Mouse (Mus musculus) brain, adult 2 months (tissue): ENCODE measurements around the gene Pkn1.

Experiments
- DNase-seq: peaks from one replicate; pipeline ENCODE4 v3.0.0; 2011; ENCODE audit warnings: low read depth, low spot score

Pkn1 gene

DNA sequence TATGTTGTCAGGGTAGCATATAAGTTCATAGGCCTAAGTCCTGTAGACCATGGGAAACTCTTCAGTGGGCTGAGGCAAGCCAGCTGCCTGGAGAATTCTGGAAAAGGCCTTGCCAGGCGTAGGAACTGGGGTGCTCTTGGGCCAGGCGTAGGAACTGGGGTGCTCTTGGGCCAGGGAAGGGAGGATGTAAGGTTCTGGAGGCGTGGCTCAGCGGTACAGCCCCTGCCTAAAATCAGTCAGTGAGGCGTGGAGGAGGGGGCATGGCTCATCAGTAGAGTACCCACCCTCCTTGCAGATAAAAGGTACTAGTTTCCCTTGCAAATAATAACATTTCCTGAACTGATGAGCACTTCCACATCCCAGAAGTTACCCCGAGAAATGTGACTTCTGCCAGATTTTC lies 44.3 kb downstream of the Pkn1 start:
- no peak for DNase-seq

DNA sequence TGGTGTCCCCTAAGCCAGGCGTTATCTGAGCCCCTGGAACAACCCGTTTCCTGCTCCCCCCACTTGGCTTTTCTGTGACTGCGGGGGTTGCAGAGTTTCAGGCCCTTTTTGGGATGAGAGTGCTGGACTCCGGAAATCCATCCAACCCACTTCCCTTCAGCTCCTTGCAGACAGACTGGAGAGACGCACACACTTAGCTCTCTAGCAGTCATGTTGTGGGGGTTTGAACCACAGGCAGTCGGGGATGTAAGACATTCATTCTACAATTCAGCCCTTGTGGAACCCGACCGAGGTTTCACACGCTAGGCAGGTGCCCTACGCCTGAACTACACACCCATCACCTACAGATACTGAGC lies 45.3 kb downstream of the Pkn1 start:
- DNase-seq, result peak; percentile 57

DNA sequence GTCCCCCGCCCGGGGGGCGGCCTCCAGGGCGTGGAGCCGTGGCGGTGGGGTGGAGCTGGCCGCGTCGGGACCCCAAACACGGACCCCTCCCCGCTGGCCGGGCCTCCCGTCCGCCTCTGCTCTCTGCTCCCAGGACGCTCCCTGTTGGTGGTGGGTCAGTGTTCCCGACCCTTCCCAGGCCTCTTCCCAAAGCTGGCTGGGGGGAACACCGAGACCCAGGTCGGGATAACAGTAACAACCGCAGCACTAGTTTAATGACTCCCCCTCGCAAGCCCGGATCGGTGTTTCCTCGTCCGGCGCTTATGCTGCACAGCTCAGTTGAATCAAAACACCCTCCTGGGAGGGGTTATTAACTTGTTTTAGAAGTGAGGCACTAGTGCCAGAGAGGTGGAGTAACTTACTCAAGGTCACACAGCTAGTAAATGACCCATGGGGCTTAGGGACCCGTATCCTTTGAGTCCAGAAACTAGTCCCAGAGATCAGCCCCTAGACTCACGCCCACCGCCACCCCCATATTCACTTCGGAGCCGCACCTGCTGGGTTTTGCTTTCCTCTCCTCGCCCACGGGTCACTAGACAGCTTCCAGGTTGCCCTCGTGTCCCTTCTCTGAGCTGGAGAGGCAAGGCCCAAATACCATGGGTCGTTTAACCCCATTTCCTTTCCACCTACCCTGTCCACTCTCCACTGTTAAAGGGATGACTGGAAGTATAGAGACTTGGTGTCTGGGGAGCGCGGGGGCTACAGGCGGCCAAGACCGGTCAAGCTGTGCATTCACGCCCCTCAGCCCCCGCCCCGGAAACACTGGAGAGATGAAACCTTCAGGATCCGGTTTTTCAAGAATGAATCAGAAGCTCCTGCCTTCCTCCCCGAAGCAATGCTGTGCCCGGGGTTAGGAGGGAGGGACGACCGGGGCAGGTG lies 46.0 kb downstream of the Pkn1 start:
- no peak for DNase-seq

DNA sequence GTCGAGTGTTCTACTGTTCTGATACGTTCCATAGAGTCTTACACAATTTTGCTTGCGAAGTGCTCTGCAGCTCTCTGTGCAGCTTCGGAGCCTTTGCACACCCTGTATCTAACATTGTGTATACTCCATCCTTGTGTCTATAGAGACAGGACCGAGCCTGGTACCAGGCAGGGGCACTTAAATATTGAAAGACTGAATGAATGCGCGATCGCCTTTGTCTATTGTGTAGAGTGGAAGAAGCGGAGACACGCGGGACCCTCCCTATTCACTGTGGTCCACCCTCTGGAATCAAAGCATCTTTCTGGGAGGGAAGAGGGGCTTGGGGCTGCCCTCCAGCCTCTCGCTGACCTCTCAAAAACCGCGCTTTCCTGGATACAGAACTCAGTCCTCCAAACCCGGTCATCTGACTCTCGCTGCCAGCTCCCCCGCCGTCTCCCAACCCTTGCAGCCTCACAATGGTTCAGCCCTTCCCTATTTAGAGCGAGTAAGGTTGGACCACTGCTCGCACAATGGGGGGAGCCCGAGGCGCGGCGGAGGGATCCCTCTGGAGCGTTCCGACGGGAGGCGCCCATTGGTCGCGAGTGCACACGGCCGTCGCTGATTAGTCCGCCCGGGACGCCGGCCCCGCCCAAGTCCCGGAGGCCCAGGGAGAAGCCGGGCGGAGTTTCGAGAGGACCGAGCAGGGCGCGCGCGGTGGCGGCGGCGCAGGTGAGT lies 46.8 kb downstream of the Pkn1 start, which contains the start of gene Gipc1:
Gipc1 (plus strand) TSS at position 648 of the 714 bp plus-strand sequence.
- DNase-seq, result peak; percentile 100

DNA sequence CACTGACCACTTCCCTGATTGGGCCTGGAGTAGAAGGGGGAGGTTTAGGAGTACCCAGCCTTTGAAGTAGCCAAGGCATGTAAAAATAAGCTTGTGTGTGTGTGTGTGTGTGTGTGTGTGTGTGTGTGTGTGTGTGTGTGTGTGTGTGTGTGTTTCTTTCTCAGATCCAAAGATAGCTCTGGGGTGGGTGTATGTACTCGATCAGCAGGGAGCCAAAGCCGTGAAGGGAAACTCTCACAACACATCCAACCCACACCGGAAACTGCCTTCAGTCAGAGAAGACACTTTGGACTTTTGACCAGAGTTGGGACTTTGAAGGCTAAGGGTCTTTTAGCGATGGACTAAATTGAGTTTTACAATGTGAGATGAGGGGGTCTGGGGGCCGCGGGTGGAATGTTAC lies 49.3 kb downstream of the Pkn1 start:
- DNase-seq, result peak; percentile 55

DNA sequence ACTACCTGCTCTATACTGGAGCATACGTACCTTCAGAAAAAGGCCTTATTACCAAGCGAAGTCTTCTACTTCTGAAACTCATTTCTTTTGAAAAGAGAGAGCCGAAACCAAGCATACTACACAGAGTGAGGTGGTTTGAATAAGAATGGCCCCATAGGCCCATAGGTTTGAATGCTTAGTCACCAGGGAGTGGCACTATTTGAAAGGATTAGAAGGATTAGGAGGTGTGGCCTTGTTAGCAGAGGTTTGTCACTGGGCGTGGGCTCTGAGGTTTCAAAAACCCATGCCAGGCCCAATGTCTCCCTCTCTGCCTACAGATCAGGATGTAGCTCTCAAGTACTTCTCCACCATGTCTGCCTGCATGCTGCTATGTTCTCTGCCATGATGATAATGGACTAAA lies 50.9 kb downstream of the Pkn1 start:
- DNase-seq, result no peak

DNA sequence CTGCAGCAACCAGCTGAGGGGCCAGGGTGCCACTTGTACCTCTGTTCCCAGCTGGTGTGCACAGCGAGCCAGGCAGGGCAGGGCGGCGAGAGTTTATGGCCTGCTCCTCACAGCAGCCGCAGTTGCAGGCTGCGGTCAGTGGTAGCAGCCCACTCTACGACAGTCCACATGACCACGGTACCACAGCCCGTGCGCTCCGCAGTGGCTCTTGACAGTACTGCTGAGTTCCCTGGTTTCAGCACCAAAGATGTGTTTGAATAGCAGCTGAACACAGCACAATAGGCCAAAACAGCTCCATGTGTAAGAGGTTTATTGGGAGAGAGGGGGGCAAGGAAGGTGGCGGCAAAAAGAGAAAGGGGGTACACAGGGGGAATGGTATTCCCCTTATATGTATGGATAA lies 51.5 kb downstream of the Pkn1 start:
- no peak for DNase-seq

DNA sequence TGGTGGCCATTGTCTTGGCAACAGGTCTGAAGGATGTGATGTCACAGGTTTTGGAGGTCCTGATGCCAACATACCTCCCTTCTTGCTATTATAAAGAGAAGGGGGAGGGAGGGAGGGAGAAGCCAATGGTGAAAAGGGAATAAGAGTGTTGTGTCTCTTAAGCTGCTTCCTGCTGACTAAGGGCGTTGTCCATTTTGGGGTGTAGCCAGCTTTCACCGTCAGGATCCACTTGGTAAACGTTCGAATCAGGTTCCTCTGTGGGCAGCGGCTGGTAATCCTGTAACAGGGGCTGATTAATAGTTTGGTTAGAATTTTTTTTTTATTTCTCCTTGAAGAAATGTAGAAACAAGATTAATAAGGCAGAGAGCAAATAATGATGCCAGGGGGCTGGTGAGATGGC lies 59.3 kb downstream of the Pkn1 start:
- DNase-seq, result no peak

DNA sequence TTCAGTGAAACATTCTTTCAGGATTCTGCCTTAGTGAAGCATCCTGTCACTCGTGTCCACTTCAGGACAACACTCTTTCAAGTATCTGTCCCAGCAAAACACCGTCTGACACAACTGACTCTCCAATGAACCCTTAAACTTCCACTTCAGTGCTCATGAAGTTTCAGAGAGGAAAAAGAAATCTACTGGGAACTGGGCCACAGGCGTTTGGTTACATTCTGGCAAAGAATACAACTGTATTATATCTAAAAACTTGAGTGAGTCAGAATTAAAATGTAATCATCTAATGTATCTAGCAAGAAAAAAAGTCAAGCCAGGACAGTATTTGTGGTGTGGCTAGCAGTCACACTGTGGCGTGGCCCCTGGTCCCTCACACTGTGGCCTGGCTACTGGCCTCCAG lies 60.1 kb downstream of the Pkn1 start:
- DNase-seq, result no peak

DNA sequence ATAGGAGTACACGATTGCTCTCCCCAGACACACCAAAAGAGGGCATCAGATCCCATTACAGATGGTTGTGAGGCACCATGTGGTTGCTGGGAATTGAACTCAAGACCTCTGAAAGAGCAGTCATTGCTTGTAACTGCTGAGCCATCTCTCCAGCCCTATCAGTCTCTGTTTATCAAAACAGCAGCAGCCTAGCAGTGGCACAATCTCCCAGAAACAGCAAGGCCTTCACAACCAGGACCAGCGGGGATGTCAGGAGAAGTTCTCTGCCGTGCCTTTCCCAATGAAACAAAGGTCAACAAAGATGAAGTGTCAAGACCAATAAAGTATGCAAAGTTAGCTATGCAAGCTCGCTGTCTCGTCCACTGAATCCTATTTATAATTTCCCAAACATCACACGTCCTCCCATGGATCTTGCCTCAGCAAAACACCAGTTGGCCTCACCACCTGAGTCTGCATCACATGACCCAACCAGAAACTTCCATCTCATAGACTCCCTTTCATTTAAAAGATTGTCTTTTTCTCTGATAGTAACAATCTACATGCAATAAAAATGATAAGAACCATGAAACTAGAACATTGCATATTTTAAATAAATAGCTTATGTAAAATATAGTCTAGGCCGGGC lies 66.8 kb downstream of the Pkn1 start:
- no peak for DNase-seq

DNA sequence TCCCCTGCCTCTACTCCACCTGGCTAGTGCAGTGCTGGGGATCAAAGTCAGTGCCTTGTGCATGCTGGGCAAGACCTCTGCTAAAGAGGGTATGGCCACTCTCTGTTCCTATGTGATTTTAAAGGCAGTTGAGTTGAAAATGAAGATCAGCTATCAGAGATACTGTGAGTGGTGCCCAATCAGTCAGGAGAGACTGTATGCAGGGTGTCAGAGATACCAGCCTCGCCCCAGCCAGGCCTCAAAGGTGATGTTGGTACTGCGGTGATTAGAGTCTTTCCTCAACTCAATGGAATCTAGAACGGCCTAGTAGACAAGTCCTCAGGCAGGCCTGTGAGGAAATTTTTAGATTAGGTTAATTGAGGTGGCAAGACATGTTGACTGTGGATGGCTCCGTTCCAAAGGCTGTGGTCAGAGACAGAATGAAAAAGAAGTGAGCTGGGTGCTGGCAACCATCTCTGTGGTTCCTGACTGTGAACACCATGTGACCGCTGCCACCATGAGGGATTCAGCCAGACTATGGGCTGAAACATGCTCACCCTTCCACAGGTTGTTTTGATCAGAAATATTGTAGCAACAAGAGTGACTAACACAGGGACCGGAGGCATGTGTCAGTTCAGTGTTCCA lies 73.2 kb downstream of the Pkn1 start:
- DNase-seq, result no peak

DNA sequence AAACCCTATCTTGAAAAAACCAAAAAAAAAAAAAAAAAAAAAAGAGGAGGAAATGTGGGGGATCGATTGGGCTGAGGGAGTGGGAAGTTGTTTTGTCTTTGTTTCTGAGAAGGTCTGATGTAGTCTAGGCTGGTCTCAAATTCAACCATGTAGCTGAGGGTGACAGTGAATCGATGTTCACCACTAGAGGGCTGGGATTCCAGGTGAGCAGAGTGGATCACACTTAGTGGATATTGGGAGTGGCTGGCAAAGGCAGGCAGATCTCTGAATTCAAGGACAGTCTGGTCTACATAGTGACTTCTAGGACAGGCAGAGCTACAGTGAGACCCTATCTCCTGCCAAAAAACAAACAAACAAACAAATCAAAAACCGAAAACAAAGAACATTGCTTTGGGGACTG lies 74.2 kb downstream of the Pkn1 start:
- peak; percentile 69 for DNase-seq

DNA sequence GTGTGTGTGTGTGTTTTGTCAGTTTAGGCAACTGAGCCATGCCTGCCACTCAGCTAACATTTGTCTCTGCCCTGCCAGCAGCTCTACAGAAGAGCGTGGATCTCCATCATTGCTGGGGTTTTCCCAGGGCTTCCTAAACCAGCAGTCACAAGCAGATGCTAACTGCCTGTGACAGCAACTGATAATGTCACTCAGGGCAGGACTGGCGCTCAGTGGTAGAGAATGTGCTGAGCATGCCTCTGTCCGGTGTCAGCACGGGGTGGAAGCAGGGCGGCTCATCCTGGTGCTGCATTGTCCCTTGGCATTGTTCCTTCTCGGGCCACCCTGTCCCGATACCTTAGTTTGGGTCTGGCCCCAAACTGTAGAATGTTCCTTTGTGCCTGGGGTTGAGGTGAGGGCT lies 75.4 kb downstream of the Pkn1 start:
- DNase-seq, result no peak

DNA sequence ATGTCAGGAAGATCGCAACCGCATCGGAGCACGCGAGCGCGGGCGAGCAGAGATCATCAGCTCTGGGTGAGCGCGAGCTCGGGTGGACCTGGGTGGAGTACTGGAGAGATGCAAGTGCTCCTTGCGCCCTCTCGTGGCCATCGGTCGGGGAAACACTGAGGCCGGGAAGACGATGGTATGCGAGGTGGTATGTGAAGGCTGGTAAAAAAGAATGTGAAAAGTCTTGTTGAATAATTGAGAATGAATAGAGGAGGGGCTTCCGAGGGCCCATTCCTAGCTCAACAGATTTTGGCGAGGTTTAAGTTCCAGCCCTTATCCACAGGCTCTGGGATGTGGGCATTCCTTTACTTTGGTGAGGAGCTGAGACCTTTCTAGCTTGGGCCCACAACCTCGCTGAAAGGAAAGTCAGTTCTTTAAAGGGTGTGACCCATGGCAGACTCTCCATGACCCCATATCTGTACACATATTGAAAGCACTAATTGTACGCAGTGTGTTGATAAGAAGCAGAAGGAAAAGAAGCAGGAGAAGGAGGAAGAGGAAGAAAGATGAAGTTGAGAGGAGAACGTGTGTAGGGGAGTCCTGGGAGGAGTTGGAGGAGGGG lies 76.5 kb downstream of the Pkn1 start:
- DNase-seq, result peak; percentile 97

DNA sequence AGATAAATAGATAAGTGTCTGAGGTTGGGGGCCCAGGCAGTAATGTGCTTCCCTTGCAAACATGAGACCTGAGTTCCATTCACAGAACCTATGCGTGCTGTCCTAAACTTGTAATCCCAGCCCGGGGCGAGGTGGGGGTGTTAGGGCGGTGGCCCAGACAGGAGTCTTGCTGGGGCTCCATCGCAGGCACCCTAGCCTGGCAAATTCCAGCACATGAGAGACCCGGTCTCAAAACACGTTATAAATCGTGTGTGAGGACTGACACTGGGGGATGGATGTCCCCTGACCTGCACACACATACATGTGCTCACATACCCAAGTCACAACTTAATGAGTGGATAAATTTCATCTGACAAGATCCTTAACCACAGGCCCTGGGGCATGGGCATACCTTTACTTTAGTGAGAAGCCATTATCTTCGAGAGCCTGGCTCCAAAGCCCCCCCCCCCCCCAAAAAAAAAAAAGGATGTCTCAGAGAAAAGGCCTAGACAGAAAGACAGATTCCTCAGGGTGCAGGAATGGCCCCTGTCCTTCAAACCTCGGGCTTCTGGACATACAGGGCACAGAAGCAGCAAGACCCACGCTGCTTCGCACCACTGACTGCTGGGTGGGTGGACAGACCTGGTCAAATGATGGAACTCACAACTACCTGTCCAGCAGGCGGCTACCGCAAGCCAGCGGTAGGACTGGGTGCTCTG lies 77.1 kb downstream of the Pkn1 start:
- no peak for DNase-seq

DNA sequence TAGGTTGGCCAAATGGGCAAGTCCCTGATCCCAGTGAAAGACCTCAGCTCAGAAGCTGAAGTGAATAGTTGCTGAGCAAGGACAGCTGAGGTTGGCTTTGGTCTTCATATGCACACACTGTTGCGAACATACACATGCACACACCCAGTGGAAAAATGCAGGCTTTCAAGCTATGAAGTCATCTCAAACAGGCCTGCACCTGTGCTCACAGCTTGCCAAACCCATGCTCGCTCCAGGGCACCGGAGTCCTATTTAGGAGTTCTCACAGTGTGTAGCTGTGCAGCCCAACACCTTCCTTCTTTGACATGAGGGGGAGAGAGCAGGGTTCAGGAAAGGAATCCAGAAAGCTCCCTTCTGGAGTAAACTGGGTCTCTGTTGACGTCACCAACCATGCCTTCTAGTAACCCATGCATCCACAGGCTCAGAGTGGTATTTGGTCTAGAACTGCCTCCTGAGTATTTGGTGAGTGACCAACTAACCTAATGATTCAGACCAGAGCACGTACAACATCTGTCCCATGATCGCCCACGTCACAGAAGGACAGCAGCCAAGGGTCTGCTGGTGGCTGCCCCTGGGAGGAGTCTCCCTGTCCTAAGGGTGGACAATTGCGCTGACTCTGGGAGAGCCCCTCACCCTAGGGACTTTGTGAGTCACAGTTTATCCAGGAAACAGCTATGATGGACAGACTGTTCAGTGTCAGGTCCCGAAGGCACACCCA lies 79.3 kb downstream of the Pkn1 start:
- DNase-seq, result no peak

DNA sequence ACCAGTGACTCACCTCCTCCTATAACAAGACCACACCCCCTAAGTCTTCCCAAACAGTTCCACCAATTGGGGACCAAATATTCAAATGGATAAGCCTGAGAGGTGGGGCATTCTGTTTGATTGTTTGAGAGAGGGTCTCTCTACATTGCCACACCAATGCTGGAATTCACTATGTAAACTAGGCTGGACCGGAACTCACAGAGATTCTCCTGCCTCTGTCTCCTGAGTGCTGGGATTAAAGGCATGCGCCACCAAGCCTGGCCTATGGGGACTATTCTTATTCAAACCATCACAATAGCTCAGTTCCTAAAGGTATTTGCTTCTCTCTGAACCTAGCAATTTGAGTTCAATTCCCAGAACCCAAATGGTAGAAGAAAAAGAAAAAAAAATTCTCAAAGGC lies 80.4 kb downstream of the Pkn1 start:
- DNase-seq, result no peak

DNA sequence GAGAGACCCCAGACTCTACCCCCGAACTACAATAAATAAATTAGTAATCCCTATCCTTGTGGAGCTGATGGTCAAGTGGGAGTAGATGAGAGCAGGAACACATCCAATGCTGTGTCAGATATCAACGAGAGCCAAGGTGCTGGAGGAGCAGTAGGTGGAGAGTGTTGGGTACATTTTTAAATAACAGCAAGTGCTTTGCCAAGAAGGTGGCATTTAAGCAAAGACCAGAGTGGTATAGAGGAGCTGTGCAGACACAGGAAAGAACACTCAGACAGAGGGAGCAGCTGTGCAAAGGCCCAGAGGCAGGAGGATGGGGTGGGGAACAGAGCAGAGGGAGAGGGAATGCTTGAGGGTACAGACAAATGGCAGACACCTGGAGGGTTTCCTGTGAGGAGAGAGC lies 81.9 kb downstream of the Pkn1 start:
- DNase-seq, result peak; percentile 78

DNA sequence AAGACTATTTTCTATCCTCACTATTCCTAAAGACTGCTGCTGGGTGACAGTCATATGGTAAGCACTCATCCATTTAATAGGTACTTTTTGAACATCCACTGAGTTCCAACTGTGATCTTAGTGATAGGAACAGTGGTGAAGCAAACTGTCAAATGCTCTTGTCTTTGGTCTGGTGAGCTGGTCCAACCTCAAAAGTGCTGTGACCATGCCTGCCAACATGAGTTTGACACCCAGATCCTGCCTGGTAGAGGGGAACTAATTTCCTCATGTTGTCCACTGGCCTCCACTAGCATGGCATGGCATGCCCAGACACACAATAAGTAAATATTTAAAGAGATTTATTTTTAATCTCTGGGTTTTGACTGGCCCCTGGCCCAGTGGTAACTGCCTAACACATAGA lies 82.4 kb downstream of the Pkn1 start:
- no peak for DNase-seq
